Mouse (Mus musculus): Measurements from ENCODE around the gene Ckap2. TPM values are rescaled to one million over a fixed set of nuclear protein-coding genes. Genes with fewer than 3 reads are reported as not detected.
A peak's percentile ranks its signal among the peaks of the same experiment; 100 is the strongest.

Ckap2 gene
- polyA plus RNA-seq, 1 experiment from 2014 or later = 53.2 TPM

DNA sequence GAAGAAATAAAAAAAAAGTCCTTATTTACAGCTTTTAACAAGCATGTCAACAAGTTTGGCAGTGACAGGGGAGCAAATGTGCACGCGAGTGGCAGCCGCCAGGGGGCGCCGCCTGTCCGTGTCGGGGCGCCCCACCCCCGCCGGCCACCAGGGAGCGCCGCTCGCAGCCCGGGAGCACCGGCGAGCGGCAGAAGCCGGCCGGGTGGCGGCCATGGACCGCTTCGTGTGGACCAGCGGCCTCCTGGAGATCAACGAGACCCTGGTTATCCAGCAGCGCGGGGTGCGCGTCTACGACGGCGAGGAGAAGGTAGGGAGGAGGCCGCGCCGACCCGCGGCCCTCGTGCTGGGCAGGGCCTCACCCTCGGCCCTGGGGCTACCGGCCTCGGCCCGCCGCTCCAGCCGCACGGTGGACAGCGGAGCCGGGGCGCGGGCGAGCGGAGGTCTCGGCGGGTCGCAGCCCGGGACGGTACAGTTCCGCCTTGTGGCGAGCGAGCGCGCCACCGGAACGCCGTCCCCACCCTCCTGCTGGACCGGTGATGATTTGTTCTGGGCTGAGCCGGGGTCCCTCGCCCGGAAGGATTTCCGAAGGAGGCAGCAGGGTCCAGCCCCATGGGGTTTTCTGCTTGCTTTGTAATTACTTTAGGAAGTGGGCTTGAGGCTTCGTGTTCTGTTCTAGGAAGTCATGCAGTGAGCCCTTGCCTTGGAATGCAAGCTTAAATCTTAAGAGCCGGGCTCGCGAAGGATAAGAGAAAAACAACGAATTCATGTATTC, 7.2 kb upstream of the Ckap2 start, which contains the start of gene Vps36:
TSS of gene Vps36 (plus strand) at position 150 of the 772 bp plus-strand sequence.
- peak within 1 kb of the TSS; percentile 99 for H3K27ac ChIP-seq
- no peaks in the 10 kb centered on the region for H3K36me3 ChIP-seq
- peak within 1 kb of the TSS; percentile 80 for H3K4me3 ChIP-seq
- peak within 1 kb of the TSS; percentile 96 for H3K9ac ChIP-seq
- H3K4me2 ChIP-seq = peak within 1 kb of the TSS; percentile 71
- no peaks in the 10 kb centered on the region for H3K27me3 ChIP-seq
- ATAC-seq (ENCODE audit: insufficient number of reproducible peaks, insufficient read depth, low FRiP score, low TSS enrichment, low read depth) = peak; percentile 91
- H3K4me1 ChIP-seq = peaks cover 10% of the 10 kb centered on the region
- WGBS = under 1% methylated on average over 73 of the region's 73 CpGs
- no peaks in the 10 kb centered on the region for H3K9me3 ChIP-seq

DNA sequence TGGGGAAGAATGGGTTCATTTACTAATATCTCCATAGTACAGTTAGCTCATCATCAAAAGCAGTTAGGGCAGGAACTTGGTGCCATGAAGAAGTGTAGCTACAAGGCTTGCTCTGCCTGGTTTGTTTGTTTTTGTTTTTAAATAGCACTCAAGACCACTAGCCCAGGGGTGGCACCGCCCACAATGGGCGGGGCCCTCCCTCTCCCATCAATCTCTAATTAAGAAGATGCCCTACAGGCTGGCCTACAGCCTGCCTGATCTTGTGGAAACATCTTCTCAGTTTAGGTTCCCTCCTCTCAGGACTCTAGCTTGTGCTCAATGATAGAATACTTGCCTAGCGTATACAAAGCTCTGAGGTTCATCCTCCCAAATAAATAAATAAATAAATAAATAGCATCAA, 735 bp downstream of the Ckap2 start:
- Histone ChIP-seq H3K4me2 (peak overlapping the region; percentile 76), H3K27me3 (no peaks in the 10 kb centered on the region), H3K4me3 (peak overlapping the region; percentile 74), H3K27ac (no peak overlapping the region), H3K36me3 (no peaks in the 10 kb centered on the region), H3K9me3 (no peaks in the 10 kb centered on the region), H3K4me1 (peaks cover 17% of the 10 kb centered on the region), H3K9ac (peak overlapping the region; percentile 74)
- WGBS = 1% methylated on average over 3 of the region's 3 CpGs
- peak; percentile 23 for ATAC-seq (ENCODE audit: insufficient number of reproducible peaks, insufficient read depth, low FRiP score, low TSS enrichment, low read depth)

DNA sequence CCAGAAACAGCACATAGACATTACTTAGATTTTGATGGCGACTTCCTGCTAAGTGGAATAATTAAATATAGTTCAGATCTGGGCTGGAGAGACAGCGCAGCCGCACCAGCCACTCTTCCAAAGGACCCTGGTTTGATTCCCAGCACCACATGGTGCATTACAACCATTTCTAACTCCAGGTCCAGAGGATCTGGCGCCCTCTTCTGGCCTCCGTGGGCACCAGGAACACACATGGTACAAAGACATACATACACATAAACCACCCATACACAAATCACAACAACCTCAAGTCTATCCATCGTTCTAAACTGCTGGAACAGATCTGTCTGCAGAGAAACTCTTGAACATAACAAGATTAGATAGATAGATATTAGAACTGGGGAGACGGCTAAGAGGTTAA, 9.7 kb downstream of the Ckap2 start:
- ATAC-seq (ENCODE audit: insufficient number of reproducible peaks, insufficient read depth, low FRiP score, low TSS enrichment, low read depth) = no peak
- Histone ChIP-seq H3K27ac (no peak overlapping the region), H3K27me3 (no peaks in the 10 kb centered on the region), H3K36me3 (peaks cover 55% of the 10 kb centered on the region), H3K4me2 (no peak overlapping the region), H3K4me1 (no peaks in the 10 kb centered on the region), H3K4me3 (no peak overlapping the region), H3K9me3 (peaks cover 4% of the 10 kb centered on the region; the same call in 1 of the 2 replicates), H3K9ac (no peak overlapping the region)
- 96% methylated on average over 7 of the region's 7 CpGs for WGBS

DNA sequence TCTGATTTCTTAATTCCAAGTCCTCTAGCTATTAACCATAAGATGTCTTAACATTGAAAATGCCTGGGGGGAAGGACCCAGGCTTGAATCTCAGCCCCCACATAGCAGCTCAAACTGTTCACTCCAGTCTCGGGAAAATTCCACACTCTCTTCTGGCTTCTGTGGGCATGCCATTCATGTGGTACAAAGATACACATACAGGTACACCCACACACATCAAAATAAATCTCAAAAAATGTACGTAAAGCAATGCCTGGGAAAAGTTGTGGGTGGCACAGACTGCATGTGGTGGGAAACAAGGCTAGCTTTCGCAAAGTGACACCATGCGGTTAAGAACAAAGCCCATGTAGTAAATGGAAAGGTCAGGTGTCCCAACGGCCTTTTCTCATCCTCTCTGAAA, 16.5 kb downstream of the Ckap2 start:
- no peak overlapping the region for H3K9ac ChIP-seq
- H3K4me2 ChIP-seq = no peak overlapping the region
- no peaks in the 10 kb centered on the region for H3K27me3 ChIP-seq
- H3K9me3 ChIP-seq = no peaks in the 10 kb centered on the region
- H3K36me3 ChIP-seq = peaks cover 46% of the 10 kb centered on the region
- H3K4me3 ChIP-seq = no peak overlapping the region
- H3K4me1 ChIP-seq = peaks cover 14% of the 10 kb centered on the region
- no peak for ATAC-seq (ENCODE audit: insufficient number of reproducible peaks, insufficient read depth, low FRiP score, low TSS enrichment, low read depth)
- 89% methylated on average over 5 of the region's 5 CpGs for WGBS
- no peak overlapping the region for H3K27ac ChIP-seq

DNA sequence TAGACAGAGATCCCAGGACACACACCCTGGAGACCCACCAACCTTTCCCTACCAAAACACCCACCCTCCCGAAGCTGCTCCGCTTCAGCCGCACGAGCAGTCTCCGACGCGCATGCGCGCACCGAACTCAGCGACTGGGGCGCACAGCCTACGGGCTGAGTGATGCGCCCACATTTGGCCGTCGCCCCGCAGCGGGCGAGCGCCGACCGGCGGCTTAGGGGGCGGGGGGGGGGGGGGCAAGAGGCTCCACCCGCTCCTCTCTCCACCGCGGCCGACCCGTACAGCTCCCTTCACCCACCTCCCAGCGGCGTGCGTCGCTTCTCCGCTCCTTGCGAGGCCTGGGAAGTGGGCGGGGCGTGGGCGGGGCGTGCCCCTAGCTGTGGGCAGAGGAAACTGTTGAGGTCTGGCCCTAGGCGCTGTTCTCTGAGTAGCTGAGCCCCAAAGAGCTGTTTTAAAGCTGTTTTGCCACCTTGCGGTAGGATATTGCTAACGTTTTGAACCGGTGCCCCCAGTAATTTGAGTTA, 19.5 kb downstream of the Ckap2 start, which contains the start of gene Nek3:
TSS of gene Nek3 (minus strand) at position 356 of the 524 bp plus-strand sequence.
- under 1% methylated on average over 36 of the region's 43 CpGs for WGBS
- H3K9ac ChIP-seq = peak within 1 kb of the TSS; percentile 65
- H3K27me3 ChIP-seq = no peaks in the 10 kb centered on the region
- H3K4me3 ChIP-seq = peak within 1 kb of the TSS; percentile 56
- H3K36me3 ChIP-seq = peaks cover 31% of the 10 kb centered on the region
- peak within 1 kb of the TSS; percentile 57 for H3K4me2 ChIP-seq
- H3K9me3 ChIP-seq = no peaks in the 10 kb centered on the region
- ATAC-seq (ENCODE audit: insufficient number of reproducible peaks, insufficient read depth, low FRiP score, low TSS enrichment, low read depth) = peak; percentile 97
- peak within 1 kb of the TSS; percentile 64 for H3K27ac ChIP-seq
- peaks cover 14% of the 10 kb centered on the region for H3K4me1 ChIP-seq

DNA sequence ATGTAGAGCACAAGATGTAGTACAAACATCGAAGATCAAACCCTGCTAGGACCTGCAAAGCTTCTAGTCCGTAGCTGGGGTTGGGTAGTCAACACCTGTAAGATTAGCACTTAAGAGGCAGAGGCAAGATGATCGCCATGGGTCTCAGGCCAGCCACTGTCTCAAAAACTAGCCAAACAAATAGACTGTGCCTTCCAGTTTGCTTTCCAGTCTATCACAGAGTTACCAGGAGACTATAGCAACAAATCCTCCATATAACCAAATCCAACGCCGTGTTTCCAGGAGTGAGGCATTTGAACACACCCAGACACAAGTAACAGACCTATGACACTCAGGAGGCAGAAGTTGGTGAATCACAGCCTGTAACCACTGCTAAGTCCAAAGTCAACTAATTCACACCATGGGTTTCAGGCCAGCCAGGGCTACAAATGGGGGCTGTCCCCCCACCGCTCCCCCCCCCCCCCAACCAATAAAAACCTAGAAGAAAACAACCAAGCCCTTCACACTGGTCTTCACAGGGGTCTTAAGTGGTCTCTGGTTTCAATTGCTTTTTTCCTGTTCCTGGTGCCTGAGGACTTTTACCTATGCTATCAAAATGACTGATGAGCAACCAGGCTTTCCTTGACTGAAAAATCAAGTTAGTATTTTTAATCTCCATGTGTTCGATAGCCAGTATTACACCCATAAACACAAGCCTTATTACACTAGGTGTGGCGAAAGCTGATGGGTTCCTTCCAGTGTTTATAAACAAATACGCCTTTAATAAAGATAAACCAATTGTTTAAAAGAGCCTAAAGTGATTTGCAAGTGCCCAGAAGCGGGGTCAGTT, 20.2 kb downstream of the Ckap2 start:
- no peaks in the 10 kb centered on the region for H3K9me3 ChIP-seq
- WGBS = 50% methylated on average over 10 of the region's 10 CpGs
- H3K4me1 ChIP-seq = peaks cover 14% of the 10 kb centered on the region
- peaks cover 24% of the 10 kb centered on the region for H3K36me3 ChIP-seq
- H3K9ac ChIP-seq = peak overlapping the region; percentile 65
- no peaks in the 10 kb centered on the region for H3K27me3 ChIP-seq
- no peak for ATAC-seq (ENCODE audit: insufficient number of reproducible peaks, insufficient read depth, low FRiP score, low TSS enrichment, low read depth)
- H3K4me3 ChIP-seq = peak overlapping the region; percentile 56
- H3K27ac ChIP-seq = peak overlapping the region; percentile 64
- H3K4me2 ChIP-seq = peak overlapping the region; percentile 57

DNA sequence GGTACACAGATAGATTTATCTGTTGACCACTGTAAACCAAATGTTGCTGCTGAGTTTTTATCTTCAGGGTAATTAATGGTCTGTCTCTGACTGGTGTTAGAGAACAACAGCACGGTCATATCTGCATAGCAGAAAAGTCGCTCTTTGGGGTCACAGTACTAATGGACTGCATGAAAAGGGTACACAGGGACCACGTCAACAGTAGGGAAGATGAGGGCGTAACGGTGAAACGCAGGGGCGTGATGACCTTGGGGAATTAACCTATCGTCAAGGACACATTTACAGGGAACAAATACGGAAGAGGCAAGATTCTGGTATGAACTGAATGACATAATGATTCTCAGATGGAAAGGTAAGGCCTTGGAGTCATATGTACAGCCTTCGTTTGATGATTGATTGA, 21.2 kb downstream of the Ckap2 start:
- no peak for ATAC-seq (ENCODE audit: insufficient number of reproducible peaks, insufficient read depth, low FRiP score, low TSS enrichment, low read depth)
- no peak overlapping the region for H3K9ac ChIP-seq
- H3K4me3 ChIP-seq = no peak overlapping the region
- H3K4me1 ChIP-seq = peaks cover 14% of the 10 kb centered on the region
- H3K36me3 ChIP-seq = peaks cover 23% of the 10 kb centered on the region
- no peak overlapping the region for H3K27ac ChIP-seq
- H3K27me3 ChIP-seq = no peaks in the 10 kb centered on the region
- 84% methylated on average over 10 of the region's 10 CpGs for WGBS
- H3K9me3 ChIP-seq = no peaks in the 10 kb centered on the region
- H3K4me2 ChIP-seq = no peak overlapping the region

DNA sequence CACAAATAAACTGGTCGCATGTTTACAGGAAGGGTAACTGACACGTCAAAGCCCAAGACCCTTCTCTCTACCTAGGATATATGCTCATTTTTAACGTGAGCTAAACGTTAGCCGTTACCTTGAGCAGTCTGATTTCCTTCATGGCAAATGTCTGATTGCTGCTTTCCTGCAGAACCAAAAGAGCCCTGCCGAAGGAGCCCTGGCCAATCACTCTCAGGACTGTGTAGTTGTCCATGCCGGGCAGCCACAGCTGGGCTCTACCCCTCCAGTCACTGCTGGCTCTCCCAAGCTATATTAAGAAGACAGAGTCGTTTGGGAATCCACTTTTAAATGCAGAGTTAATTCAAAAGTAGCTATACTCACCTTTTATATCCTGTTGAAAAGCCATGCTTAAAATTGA, 23.4 kb downstream of the Ckap2 start:
- 83% methylated on average over 8 of the region's 8 CpGs for WGBS
- Histone ChIP-seq H3K4me1 (peaks cover 11% of the 10 kb centered on the region), H3K27ac (no peak overlapping the region), H3K4me3 (no peak overlapping the region), H3K9me3 (no peaks in the 10 kb centered on the region), H3K4me2 (no peak overlapping the region), H3K36me3 (peaks cover 9% of the 10 kb centered on the region), H3K9ac (no peak overlapping the region), H3K27me3 (no peaks in the 10 kb centered on the region)
- ATAC-seq (ENCODE audit: insufficient number of reproducible peaks, insufficient read depth, low FRiP score, low TSS enrichment, low read depth) = no peak

DNA sequence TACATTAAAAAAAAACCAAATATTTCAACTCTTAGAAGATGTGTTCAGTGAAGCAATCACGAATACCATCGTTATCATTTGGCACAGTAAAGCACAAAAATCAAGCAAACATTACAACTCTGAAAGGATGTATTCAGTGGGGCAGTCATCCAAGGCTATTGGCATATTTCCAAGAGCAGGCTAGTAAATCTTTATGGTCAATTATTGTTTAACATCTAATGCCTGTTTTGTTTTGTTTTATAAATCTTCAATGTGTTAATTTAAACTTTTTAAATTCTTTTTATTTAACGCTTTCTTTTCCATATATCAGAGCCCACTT, 35.3 kb downstream of the Ckap2 start:
- H3K27ac ChIP-seq = no peak overlapping the region
- no peak for ATAC-seq (ENCODE audit: insufficient number of reproducible peaks, insufficient read depth, low FRiP score, low TSS enrichment, low read depth)
- no peaks in the 10 kb centered on the region for H3K27me3 ChIP-seq
- H3K36me3 ChIP-seq = peaks cover 21% of the 10 kb centered on the region
- no peak overlapping the region for H3K9ac ChIP-seq
- WGBS = 82% methylated on average over 3 of the region's 3 CpGs
- H3K4me3 ChIP-seq = no peak overlapping the region
- H3K4me1 ChIP-seq = no peaks in the 10 kb centered on the region
- no peaks in the 10 kb centered on the region for H3K9me3 ChIP-seq
- H3K4me2 ChIP-seq = no peak overlapping the region

DNA sequence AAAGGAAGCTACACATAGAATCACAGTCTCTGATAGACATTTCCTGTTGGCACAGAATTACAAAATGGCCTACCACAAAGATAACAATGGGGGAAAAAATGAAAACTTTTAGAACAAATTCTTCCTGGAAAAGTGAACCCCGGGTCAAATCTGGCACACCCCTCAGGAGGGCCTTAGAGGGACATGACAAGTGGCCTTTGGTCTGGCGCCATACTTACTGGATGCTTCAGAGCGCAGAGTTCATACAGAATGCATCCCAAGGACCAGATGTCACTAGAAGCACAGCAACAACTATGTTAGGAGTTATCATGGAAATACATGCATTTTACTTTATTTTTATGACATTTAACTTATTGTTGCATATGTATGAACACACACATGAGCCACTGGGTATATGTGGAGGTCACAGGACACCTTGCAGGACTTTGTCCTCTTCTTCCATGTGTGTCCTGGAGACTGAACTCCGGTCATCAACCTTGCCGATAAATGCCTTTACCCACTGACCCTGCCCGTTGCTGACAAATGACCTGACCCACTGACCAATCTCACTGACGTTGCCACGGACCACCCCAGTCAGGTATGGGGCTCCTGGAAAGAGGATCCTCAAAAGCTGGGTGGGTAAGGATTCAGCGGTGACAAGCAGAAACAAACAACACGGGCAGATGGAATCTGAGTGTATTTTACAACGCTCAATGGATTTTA, 35.8 kb downstream of the Ckap2 start:
- WGBS = 89% methylated on average over 11 of the region's 11 CpGs
- no peak overlapping the region for H3K27ac ChIP-seq
- H3K9ac ChIP-seq = no peak overlapping the region
- no peak for ATAC-seq (ENCODE audit: insufficient number of reproducible peaks, insufficient read depth, low FRiP score, low TSS enrichment, low read depth)
- no peaks in the 10 kb centered on the region for H3K9me3 ChIP-seq
- H3K4me3 ChIP-seq = no peak overlapping the region
- H3K4me1 ChIP-seq = no peaks in the 10 kb centered on the region
- H3K4me2 ChIP-seq = no peak overlapping the region
- H3K27me3 ChIP-seq = no peaks in the 10 kb centered on the region
- peaks cover 19% of the 10 kb centered on the region for H3K36me3 ChIP-seq

DNA sequence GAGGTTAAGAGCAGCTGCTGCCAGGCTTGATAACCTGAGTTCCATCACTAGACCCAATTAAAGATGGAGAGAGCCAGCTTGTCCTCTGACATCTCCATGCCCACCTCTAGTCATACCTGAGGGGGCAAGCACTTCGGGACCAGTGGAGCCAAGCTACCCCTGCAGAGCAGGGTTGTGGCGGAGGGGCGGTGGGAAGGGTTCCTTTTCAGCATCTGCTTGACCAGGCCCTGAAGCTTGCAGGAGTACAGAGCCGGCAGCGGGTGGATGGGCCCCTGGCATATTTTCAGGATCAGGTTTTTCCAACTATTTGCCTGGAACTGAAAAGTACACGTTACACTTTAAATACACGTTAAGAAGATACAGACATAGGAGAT, 37.3 kb downstream of the Ckap2 start:
- no peak overlapping the region for H3K27ac ChIP-seq
- no peaks in the 10 kb centered on the region for H3K9me3 ChIP-seq
- no peak overlapping the region for H3K4me2 ChIP-seq
- no peak for ATAC-seq (ENCODE audit: insufficient number of reproducible peaks, insufficient read depth, low FRiP score, low TSS enrichment, low read depth)
- H3K27me3 ChIP-seq = no peaks in the 10 kb centered on the region
- no peaks in the 10 kb centered on the region for H3K4me1 ChIP-seq
- WGBS = 89% methylated on average over 7 of the region's 7 CpGs
- peaks cover 13% of the 10 kb centered on the region for H3K36me3 ChIP-seq
- H3K9ac ChIP-seq = no peak overlapping the region
- no peak overlapping the region for H3K4me3 ChIP-seq
